Mouse (Mus musculus) liver, adult (tissue): ENCODE results near the gene Tm9sf4.

Experiments used
- GATA4 ChIP-seq: IDR thresholded peaks from 2 replicates; pipeline ENCODE4 v1.6.1; 2014; ENCODE audit warnings: mild to moderate bottlenecking, low read length; ENCODE audit not compliant: insufficient replicate concordance

Tm9sf4 gene

GRCm38 (mm10) chr2:153221620-153222019 is 60.5 kb downstream of the Tm9sf4 start:
- TF ChIP-seq GATA4, result no peak

- TF ChIP-seq GATA4, result no peak
Measured at GRCm38 (mm10) chr2:153222130-153222529, 61.0 kb downstream of the Tm9sf4 start.

GRCm38 (mm10) chr2:153222566-153222965 is 61.5 kb downstream of the Tm9sf4 start:
- TF ChIP-seq GATA4, result no peak

GRCm38 (mm10) chr2:153224946-153225594 is 64.0 kb downstream of the Tm9sf4 start, which contains the start of gene Tspyl3:
TSS of gene Tspyl3 (minus strand) at chr2:153225441.
- no peak for TF ChIP-seq GATA4

- no peak for TF ChIP-seq GATA4
Measured at GRCm38 (mm10) chr2:153225595-153225953, 64.5 kb downstream of the Tm9sf4 start.

GRCm38 (mm10) chr2:153227959-153228358 is 66.9 kb downstream of the Tm9sf4 start:
- TF ChIP-seq GATA4, result no peak

- TF ChIP-seq GATA4, result no peak
Measured at GRCm38 (mm10) chr2:153228523-153228922, 67.4 kb downstream of the Tm9sf4 start.

GRCm38 (mm10) chr2:153237193-153237592 is 76.1 kb downstream of the Tm9sf4 start:
- TF ChIP-seq GATA4, result no peak

- no peak for TF ChIP-seq GATA4
Measured at GRCm38 (mm10) chr2:153237891-153238290, 76.8 kb downstream of the Tm9sf4 start.

GRCm38 (mm10) chr2:153238406-153238805 is 77.3 kb downstream of the Tm9sf4 start:
- TF ChIP-seq GATA4, result no peak

GRCm38 (mm10) chr2:153239021-153239859 is 78.1 kb downstream of the Tm9sf4 start:
- no peak for TF ChIP-seq GATA4

GRCm38 (mm10) chr2:153239860-153240480 is 78.9 kb downstream of the Tm9sf4 start:
- TF ChIP-seq GATA4, result no peak

GRCm38 (mm10) chr2:153240701-153241235 is 79.7 kb downstream of the Tm9sf4 start:
- no peak for TF ChIP-seq GATA4

- no peak for TF ChIP-seq GATA4
Measured at GRCm38 (mm10) chr2:153241250-153242014, 80.3 kb downstream of the Tm9sf4 start, which contains the start of the genes Plagl2 and Pofut1. TSS of gene Plagl2 (minus strand) at chr2:153241426. TSS of gene Pofut1 (plus strand) at chr2:153241533.

- no peak for TF ChIP-seq GATA4
Measured at GRCm38 (mm10) chr2:153242156-153242555, 81.1 kb downstream of the Tm9sf4 start.
